Mouse (Mus musculus) embryonic facial prominence, embryonic 10.5 days (tissue): ENCODE measurements at regions not wholly inside any gene's neighbourhood (a gene's known extent, or its start where the extent isn't known, plus 50 kb on each side); places are given as distances from the start of the nearest gene placed in this dataset.

ENCODE experiments used
- DNase-seq: peaks from one replicate; pipeline ENCODE4 v3.0.0-alpha.2; 2017; ENCODE audit warnings: low spot score
- H3K27ac ChIP-seq: fragments of 300-500 bp; sonication (generic); replicated peaks from 2 replicates; pipeline ENCODE4 v1.5.1; 2016; ENCODE audit warnings: mild to moderate bottlenecking
- H3K27me3 ChIP-seq: fragments of 300-500 bp; sonication (generic); replicated peaks from 2 replicates; pipeline ENCODE4 v1.6.1; 2016; ENCODE audit warnings: low read depth, mild to moderate bottlenecking; ENCODE audit not compliant: poor library complexity, severe bottlenecking
- H3K36me3 ChIP-seq: fragments of 300-500 bp; sonication (generic); replicated peaks from 2 replicates; pipeline ENCODE4 v1.6.1; 2016; ENCODE audit warnings: mild to moderate bottlenecking, moderate library complexity
- H3K4me1 ChIP-seq: fragments of 300-500 bp; sonication (generic); 2 replicates; pipeline ENCODE4 v1.6.1; 2016
- H3K4me3 ChIP-seq: fragments of 300-500 bp; sonication (generic); 2 replicates; pipeline ENCODE4 v1.5.1; 2016; ENCODE audit warnings: mild to moderate bottlenecking, moderate library complexity
- H3K9me3 ChIP-seq: fragments of 300-500 bp; sonication (generic); 2 replicates; pipeline ENCODE4 v1.6.1; 2016; ENCODE audit warnings: mild to moderate bottlenecking
- WGBS: fragments of 180-500 bp; shearing (Covaris S2); methylation state at CpG from one replicate; pipeline ENCODE4 v1.1.7; 2016; 5-methylcytosine and 5-hydroxymethylcytosine counted together

- Histone ChIP-seq H3K4me3 (no peak overlapping the region), H3K9me3 (no peaks in the 10 kb centered on the region), H3K27ac (peak overlapping the region; percentile 78), H3K27me3 (no peaks in the 10 kb centered on the region), H3K36me3 (no peaks in the 10 kb centered on the region), H3K4me1 (peaks cover 88% of the 10 kb centered on the region)
- DNase-seq = peak; percentile 54
- whole genome bisulfite sequencing = 27% methylated on average over 15 of the region's 15 CpGs
These were observed 224.4 kb downstream of the Prex1 start for GRCm38 (mm10) chr2:166489041-166489872.

- Histone ChIP-seq H3K27me3 (no peaks in the 10 kb centered on the region), H3K27ac (peak overlapping the region; percentile 78), H3K9me3 (no peaks in the 10 kb centered on the region), H3K4me1 (peaks cover 88% of the 10 kb centered on the region), H3K36me3 (no peaks in the 10 kb centered on the region), H3K4me3 (no peak overlapping the region)
- no peak for DNase-seq
- WGBS = 93% methylated on average over 15 of the region's 15 CpGs
These were observed 225.9 kb downstream of the Prex1 start for GRCm38 (mm10) chr2:166487688-166488087.

GRCm38 (mm10) chr2:166485788-166486187 lies 227.8 kb downstream of the Prex1 start:
- no peak for DNase-seq
- H3K27me3 ChIP-seq = no peaks in the 10 kb centered on the region
- H3K9me3 ChIP-seq = no peaks in the 10 kb centered on the region
- WGBS = 83% methylated on average over 4 of the region's 4 CpGs
- peaks cover 88% of the 10 kb centered on the region for H3K4me1 ChIP-seq
- H3K27ac ChIP-seq = peak overlapping the region; percentile 65
- no peaks in the 10 kb centered on the region for H3K36me3 ChIP-seq
- no peak overlapping the region for H3K4me3 ChIP-seq

- WGBS = 80% methylated on average over 6 of the region's 6 CpGs
- Histone ChIP-seq H3K27ac (peak overlapping the region; percentile 65), H3K4me3 (no peak overlapping the region), H3K9me3 (no peaks in the 10 kb centered on the region), H3K27me3 (no peaks in the 10 kb centered on the region), H3K36me3 (no peaks in the 10 kb centered on the region), H3K4me1 (peaks cover 85% of the 10 kb centered on the region)
- DNase-seq = no peak
These were observed 228.3 kb downstream of the Prex1 start for GRCm38 (mm10) chr2:166485361-166485760.

GRCm38 (mm10) chr2:166483617-166484319 lies 229.9 kb downstream of the Prex1 start:
- 90% methylated on average over 6 of the region's 6 CpGs for WGBS
- Histone ChIP-seq H3K36me3 (no peaks in the 10 kb centered on the region), H3K4me3 (no peak overlapping the region), H3K27ac (peak overlapping the region; percentile 74; the same call in 1 of the 2 replicates), H3K27me3 (no peaks in the 10 kb centered on the region), H3K9me3 (no peaks in the 10 kb centered on the region), H3K4me1 (peaks cover 72% of the 10 kb centered on the region)
- no peak for DNase-seq

GRCm38 (mm10) chr2:166482720-166483616 lies 230.7 kb downstream of the Prex1 start:
- Histone ChIP-seq H3K4me1 (peaks cover 72% of the 10 kb centered on the region), H3K4me3 (no peak overlapping the region), H3K27ac (peak overlapping the region; percentile 74), H3K9me3 (no peaks in the 10 kb centered on the region), H3K27me3 (no peaks in the 10 kb centered on the region), H3K36me3 (no peaks in the 10 kb centered on the region)
- no peak for DNase-seq
- WGBS = 51% methylated on average over 14 of the region's 14 CpGs

GRCm38 (mm10) chr2:166481774-166482173 lies 231.9 kb downstream of the Prex1 start:
- DNase-seq = no peak
- Histone ChIP-seq H3K27ac (peak overlapping the region; percentile 31), H3K4me1 (peaks cover 76% of the 10 kb centered on the region), H3K9me3 (no peaks in the 10 kb centered on the region), H3K27me3 (no peaks in the 10 kb centered on the region), H3K4me3 (no peak overlapping the region), H3K36me3 (no peaks in the 10 kb centered on the region)
- WGBS = 90% methylated on average over 7 of the region's 7 CpGs

GRCm38 (mm10) chr2:166481362-166481761 lies 232.3 kb downstream of the Prex1 start:
- peaks cover 76% of the 10 kb centered on the region for H3K4me1 ChIP-seq
- no peaks in the 10 kb centered on the region for H3K9me3 ChIP-seq
- DNase-seq = no peak
- H3K27ac ChIP-seq = peak overlapping the region; percentile 31
- H3K27me3 ChIP-seq = no peaks in the 10 kb centered on the region
- H3K4me3 ChIP-seq = no peak overlapping the region
- 85% methylated on average over 6 of the region's 6 CpGs for WGBS
- H3K36me3 ChIP-seq = no peaks in the 10 kb centered on the region

GRCm38 (mm10) chr2:166480883-166481282 lies 232.7 kb downstream of the Prex1 start:
- H3K4me3 ChIP-seq = no peak overlapping the region
- no peaks in the 10 kb centered on the region for H3K36me3 ChIP-seq
- H3K9me3 ChIP-seq = no peaks in the 10 kb centered on the region
- peak overlapping the region; percentile 31 for H3K27ac ChIP-seq
- H3K4me1 ChIP-seq = peaks cover 73% of the 10 kb centered on the region
- no peak for DNase-seq
- no peaks in the 10 kb centered on the region for H3K27me3 ChIP-seq
- WGBS = 84% methylated on average over 5 of the region's 5 CpGs

- H3K4me3 ChIP-seq = no peak overlapping the region
- 88% methylated on average over 6 of the region's 6 CpGs for WGBS
- H3K4me1 ChIP-seq = peaks cover 47% of the 10 kb centered on the region
- DNase-seq = no peak
- H3K27me3 ChIP-seq = no peaks in the 10 kb centered on the region
- no peaks in the 10 kb centered on the region for H3K9me3 ChIP-seq
- H3K36me3 ChIP-seq = no peaks in the 10 kb centered on the region
- H3K27ac ChIP-seq = no peak overlapping the region
These were observed 236.7 kb downstream of the Prex1 start for GRCm38 (mm10) chr2:166476953-166477352.

- DNase-seq = no peak
- Histone ChIP-seq H3K27me3 (no peaks in the 10 kb centered on the region), H3K27ac (no peak overlapping the region), H3K4me3 (no peak overlapping the region), H3K4me1 (peaks cover 47% of the 10 kb centered on the region), H3K9me3 (no peaks in the 10 kb centered on the region), H3K36me3 (no peaks in the 10 kb centered on the region)
- 74% methylated on average over 4 of the region's 4 CpGs for WGBS
These were observed 238.0 kb downstream of the Prex1 start for GRCm38 (mm10) chr2:166475624-166476023.

GRCm38 (mm10) chr2:166474601-166475000 lies 239.0 kb downstream of the Prex1 start:
- Histone ChIP-seq H3K27me3 (no peaks in the 10 kb centered on the region), H3K9me3 (no peaks in the 10 kb centered on the region), H3K4me1 (peaks cover 47% of the 10 kb centered on the region), H3K36me3 (no peaks in the 10 kb centered on the region), H3K4me3 (no peak overlapping the region), H3K27ac (peak overlapping the region; percentile 40; the same call in 1 of the 2 replicates)
- 73% methylated on average over 12 of the region's 12 CpGs for WGBS
- no peak for DNase-seq
